Mouse (Mus musculus) kidney, embryonic 15.5 days (tissue): Measurements from ENCODE around the gene Gm15517. TPM values are rescaled to one million over a fixed set of nuclear protein-coding genes. Genes with fewer than 3 reads are reported as not detected.
A peak's percentile ranks its signal among the peaks of the same experiment; 100 is the strongest.
"Not testable (repeated sequence)": the region's sequence is repeated elsewhere in the genome, so short reads cannot be mapped to it uniquely, and the experiment has no call there.

Source experiments
- ATAC-seq: fragments of 200-750 bp; cut with Nextera tagmentation; replicated peaks from 2 replicates; pipeline ENCODE4 v1.8.0; 2017; ENCODE audit warnings: moderate TSS enrichment; ENCODE audit not compliant: low FRiP score
- H3K27ac ChIP-seq: fragments of 300-500 bp; sonication (generic); 2 replicates; pipeline ENCODE4 v1.5.1; 2015; ENCODE audit warnings: mild to moderate bottlenecking, inconsistent platforms
- H3K27me3 ChIP-seq: fragments of 300-500 bp; sonication (generic); 2 replicates; pipeline ENCODE4 v1.6.1; 2015; ENCODE audit warnings: inconsistent platforms
- H3K36me3 ChIP-seq: fragments of 300-500 bp; sonication (generic); 2 replicates; pipeline ENCODE4 v1.6.1; 2015; ENCODE audit warnings: inconsistent platforms
- H3K4me1 ChIP-seq: fragments of 300-500 bp; sonication (generic); 2 replicates; pipeline ENCODE4 v1.6.1; 2015; ENCODE audit warnings: inconsistent platforms
- H3K4me2 ChIP-seq: fragments of 300-500 bp; sonication (generic); 2 replicates; pipeline ENCODE4 v1.6.1; 2015; ENCODE audit warnings: moderate library complexity, mild to moderate bottlenecking, inconsistent platforms
- H3K4me3 ChIP-seq: fragments of 300-500 bp; sonication (generic); replicated peaks from 2 replicates; pipeline ENCODE4 v1.5.1; 2015; ENCODE audit warnings: mild to moderate bottlenecking, inconsistent platforms
- H3K9ac ChIP-seq: fragments of 300-500 bp; sonication (generic); 2 replicates; pipeline ENCODE4 v1.6.1; 2015; ENCODE audit warnings: mild to moderate bottlenecking, inconsistent platforms
- H3K9me3 ChIP-seq: fragments of 300-500 bp; sonication (generic); replicated peaks from 2 replicates; pipeline ENCODE4 v1.6.1; 2016; ENCODE audit warnings: inconsistent platforms
- WGBS: fragments of 180-500 bp; shearing (Covaris S2); methylation state at CpG from one replicate; pipeline ENCODE4 v1.1.7; 2015; ENCODE audit warnings: mixed read lengths; 5-methylcytosine and 5-hydroxymethylcytosine counted together
- polyA plus RNA-seq: library from polyadenylated mRNA; unstranded; fragments of >200 nt; fragmentation: Nextera tagmentation; extraction: Ambion mirVana; gene quantifications from 2 replicates; pipeline ENCODE4 v1.2.1, GENCODE M21; 2015

Gene Gm15517
- polyA plus RNA-seq, 1 experiment from 2014 or later = not detected

DNA sequence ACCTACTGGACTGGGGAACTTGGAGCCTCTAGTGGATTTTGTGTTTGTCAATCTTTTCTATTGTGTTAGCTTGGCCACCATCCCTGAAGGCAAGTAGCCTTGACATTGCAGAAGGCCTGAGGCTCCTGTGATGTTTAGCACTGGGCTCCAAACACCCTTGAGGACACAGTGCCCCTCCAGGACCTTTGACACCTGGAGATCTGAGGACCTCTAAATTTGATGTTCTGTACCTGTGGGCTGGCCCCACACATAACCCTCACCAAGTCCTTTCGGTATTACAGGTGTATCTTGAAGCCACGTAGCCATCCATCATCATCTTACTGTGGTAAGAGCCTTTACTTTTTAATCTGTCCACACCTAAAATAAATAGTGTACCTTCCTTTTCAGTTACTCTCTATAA, 13.3 kb upstream of the Gm15517 start:
- Histone ChIP-seq H3K4me3 (peak overlapping the region; percentile 77), H3K4me1 (peaks cover 40% of the 10 kb centered on the region), H3K27me3 (no peaks in the 10 kb centered on the region), H3K27ac (no peak overlapping the region), H3K36me3 (peaks cover 50% of the 10 kb centered on the region), H3K9ac (peak overlapping the region; percentile 87; the same call in 1 of the 2 replicates), H3K4me2 (peak overlapping the region; percentile 63), H3K9me3 (no peaks in the 10 kb centered on the region)
- 90% methylated on average over 2 of the region's 2 CpGs for WGBS
- ATAC-seq = no peak

DNA sequence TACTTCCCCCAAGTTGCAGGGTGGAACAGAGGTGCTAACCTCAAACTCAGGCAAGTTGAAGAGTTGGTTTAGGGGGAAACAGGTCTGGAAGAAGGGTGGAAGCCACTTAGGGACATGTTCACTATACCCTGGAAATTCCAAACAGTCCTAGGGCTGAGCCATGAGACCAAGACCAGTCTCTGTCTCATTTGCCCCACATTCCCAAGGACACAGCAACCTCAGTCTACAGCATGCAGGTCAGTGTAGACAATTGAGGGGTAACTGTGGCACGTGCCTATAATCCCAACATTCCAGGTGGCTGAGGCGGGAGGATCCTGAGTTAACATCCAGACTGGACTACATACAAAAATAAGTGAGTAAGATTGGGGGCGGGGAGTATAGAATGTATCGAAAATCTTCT, 12.0 kb upstream of the Gm15517 start:
- 98% methylated on average over 4 of the region's 4 CpGs for WGBS
- H3K9ac ChIP-seq = no peak overlapping the region
- H3K4me2 ChIP-seq = no peak overlapping the region
- H3K4me3 ChIP-seq = no peak overlapping the region
- no peak overlapping the region for H3K27ac ChIP-seq
- H3K9me3 ChIP-seq = no peaks in the 10 kb centered on the region
- peaks cover 42% of the 10 kb centered on the region for H3K4me1 ChIP-seq
- no peaks in the 10 kb centered on the region for H3K27me3 ChIP-seq
- ATAC-seq = no peak
- H3K36me3 ChIP-seq = peaks cover 62% of the 10 kb centered on the region

DNA sequence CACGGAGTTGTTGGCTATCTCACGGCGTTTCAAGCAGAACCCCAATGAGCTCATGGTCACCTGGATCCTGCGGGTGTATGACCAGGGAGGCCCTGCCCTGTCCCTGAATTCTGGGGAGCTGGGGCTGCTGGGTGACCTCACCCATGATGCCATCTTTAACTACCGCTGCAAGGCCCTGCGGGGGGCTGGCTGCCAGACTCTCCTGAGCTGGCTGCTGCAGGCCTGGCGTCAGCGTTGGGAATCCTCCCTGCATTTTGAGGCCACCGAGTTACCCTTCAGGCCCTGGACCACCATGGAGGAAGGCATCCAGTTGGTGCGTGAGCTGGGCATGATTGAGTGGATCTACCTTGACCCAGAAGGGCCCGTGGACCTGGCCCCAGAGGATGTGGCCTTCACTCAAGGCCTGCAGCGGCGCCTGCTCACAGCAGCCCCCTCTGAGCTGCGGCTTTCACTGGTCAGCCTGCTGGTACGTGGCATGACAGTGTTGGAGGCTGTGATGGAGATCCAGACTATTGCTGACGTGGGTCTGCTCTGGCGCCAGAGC, 10.4 kb upstream of the Gm15517 start:
- 92% methylated on average over 17 of the region's 17 CpGs for WGBS
- not testable (repeated sequence) for H3K4me3 ChIP-seq, H3K27me3 ChIP-seq, H3K9me3 ChIP-seq, ATAC-seq, H3K4me2 ChIP-seq, H3K27ac ChIP-seq
- H3K9ac ChIP-seq = 0 out of 2 replicates have a peak overlapping the region, but pooled peaks have one; percentile 4
- peaks cover 62% of the 10 kb centered on the region for H3K36me3 ChIP-seq
- H3K4me1 ChIP-seq = peaks cover 36% of the 10 kb centered on the region

DNA sequence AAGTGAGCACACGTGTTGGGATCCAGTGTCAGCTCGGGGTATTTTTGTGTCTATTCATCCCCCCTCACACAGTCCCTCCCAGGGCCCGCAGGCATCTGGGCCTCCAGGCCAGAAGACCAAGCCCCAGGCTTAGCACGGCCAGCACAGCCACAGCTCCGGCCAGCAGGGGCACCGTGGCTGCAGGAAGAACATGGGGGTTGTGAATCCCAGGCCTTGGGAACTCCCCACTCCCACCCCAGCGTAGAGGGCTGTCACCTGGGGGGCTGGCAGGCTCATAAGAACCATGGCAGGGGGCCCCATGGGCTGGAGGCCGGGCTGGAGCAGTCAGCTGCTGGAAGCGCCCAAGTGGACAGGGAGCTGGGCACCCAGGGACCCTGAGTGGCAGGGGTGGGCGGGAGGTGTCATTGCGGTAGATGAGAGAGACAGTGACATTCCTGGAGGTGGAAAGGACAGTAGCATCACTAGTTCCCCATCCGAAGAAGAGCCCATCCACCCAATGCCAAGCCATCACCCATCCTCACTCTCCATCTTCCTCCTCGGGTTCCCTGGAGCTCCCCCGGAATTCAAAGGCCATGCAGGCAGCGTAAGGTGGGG, 8.1 kb upstream of the Gm15517 start:
- H3K27me3 ChIP-seq = no peaks in the 10 kb centered on the region
- no peak overlapping the region for H3K4me2 ChIP-seq
- peaks cover 58% of the 10 kb centered on the region for H3K36me3 ChIP-seq
- no peak overlapping the region for H3K4me3 ChIP-seq
- H3K9me3 ChIP-seq = no peaks in the 10 kb centered on the region
- H3K4me1 ChIP-seq = peaks cover 29% of the 10 kb centered on the region
- WGBS = 74% methylated on average over 15 of the region's 15 CpGs
- H3K27ac ChIP-seq = no peak overlapping the region
- ATAC-seq = no peak
- H3K9ac ChIP-seq = no peak overlapping the region

DNA sequence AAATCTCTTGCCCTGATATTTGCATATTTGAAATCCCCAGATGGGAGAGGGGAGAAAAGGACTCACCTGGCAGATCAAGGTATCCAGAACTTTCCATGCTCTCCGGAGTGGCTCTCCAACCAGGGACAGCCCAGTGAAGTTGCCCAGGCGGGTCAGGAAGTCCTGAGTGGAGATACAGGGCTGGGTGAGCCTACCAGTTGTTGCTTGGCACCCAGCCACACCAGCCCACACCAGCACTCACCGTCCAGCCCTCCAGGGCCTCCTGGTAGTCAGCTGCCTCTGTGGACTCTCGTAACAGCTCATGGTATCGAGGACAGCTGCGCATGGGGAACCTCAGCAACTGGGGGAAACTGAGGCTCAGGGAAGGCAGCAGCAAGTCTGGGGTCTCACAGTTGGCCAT, 6.3 kb upstream of the Gm15517 start:
- peaks cover 40% of the 10 kb centered on the region for H3K36me3 ChIP-seq
- no peak overlapping the region for H3K4me3 ChIP-seq
- 83% methylated on average over 6 of the region's 6 CpGs for WGBS
- no peaks in the 10 kb centered on the region for H3K27me3 ChIP-seq
- H3K4me1 ChIP-seq = 0 out of 2 replicates have a peak, but pooled peaks cover 13% of the 10 kb centered on the region
- no peak overlapping the region for H3K9ac ChIP-seq
- ATAC-seq = no peak
- H3K4me2 ChIP-seq = no peak overlapping the region
- H3K9me3 ChIP-seq = no peaks in the 10 kb centered on the region
- 0 out of 2 replicates have a peak overlapping the region, but pooled peaks have one; percentile 4 for H3K27ac ChIP-seq

DNA sequence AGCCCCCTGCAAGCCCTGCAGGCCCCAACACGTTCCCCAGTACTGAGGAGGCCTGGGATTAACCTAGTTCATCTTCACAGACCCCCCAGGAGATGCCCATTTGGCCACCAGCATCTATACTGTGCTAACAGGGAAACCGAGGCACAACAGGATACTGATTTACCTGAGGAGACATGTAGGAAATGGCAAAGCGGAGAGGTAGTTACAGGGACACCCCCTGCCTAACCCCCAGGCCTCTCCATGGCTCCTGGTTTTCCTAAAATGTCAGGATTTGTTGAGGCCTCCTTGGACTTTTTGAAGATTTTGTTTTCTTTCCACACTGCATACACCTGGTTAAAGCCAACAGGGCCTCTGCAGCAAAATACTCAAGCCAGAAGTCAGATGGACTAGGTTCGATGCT, 4.0 kb upstream of the Gm15517 start, which contains the start of gene Acp4:
Acp4 (minus strand) TSS at position 101 of the 400 bp plus-strand sequence.
- no peak for ATAC-seq
- Histone ChIP-seq H3K9me3 (no peaks in the 10 kb centered on the region), H3K27ac (no peak within 1 kb of the TSS), H3K9ac (no peak within 1 kb of the TSS), H3K27me3 (no peaks in the 10 kb centered on the region), H3K4me1 (0 out of 2 replicates have a peak, but pooled peaks cover 4% of the 10 kb centered on the region), H3K4me2 (no peak within 1 kb of the TSS), H3K4me3 (no peak within 1 kb of the TSS), H3K36me3 (peaks cover 19% of the 10 kb centered on the region)
- WGBS = 79% methylated on average over 4 of the region's 4 CpGs

DNA sequence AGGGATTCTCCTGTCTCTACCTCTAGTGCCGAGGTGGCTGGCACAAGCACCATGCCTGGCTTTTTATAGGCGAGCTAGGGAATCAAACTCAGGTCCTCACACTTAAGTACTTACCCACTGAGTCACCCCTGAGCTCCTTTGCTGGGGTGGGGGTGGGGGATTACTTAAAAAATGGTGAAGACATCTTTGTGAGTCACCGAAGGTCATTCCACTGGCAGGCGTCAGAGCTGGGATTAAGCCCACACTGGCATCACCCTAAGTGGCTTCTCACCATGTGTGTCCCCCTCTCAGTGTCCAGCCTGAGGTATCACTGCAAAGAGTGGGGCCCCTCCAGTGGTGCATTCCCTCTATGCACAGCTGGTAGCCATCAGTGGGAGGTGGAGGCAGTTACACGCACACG, 837 bp upstream of the Gm15517 start:
- Histone ChIP-seq H3K36me3 (no peaks in the 10 kb centered on the region), H3K9ac (no peak overlapping the region), H3K4me1 (peaks cover 6% of the 10 kb centered on the region), H3K27ac (no peak overlapping the region), H3K9me3 (no peaks in the 10 kb centered on the region), H3K27me3 (peaks cover 21% of the 10 kb centered on the region), H3K4me2 (no peak overlapping the region), H3K4me3 (no peak overlapping the region)
- 75% methylated on average over 6 of the region's 6 CpGs for WGBS
- ATAC-seq = no peak

DNA sequence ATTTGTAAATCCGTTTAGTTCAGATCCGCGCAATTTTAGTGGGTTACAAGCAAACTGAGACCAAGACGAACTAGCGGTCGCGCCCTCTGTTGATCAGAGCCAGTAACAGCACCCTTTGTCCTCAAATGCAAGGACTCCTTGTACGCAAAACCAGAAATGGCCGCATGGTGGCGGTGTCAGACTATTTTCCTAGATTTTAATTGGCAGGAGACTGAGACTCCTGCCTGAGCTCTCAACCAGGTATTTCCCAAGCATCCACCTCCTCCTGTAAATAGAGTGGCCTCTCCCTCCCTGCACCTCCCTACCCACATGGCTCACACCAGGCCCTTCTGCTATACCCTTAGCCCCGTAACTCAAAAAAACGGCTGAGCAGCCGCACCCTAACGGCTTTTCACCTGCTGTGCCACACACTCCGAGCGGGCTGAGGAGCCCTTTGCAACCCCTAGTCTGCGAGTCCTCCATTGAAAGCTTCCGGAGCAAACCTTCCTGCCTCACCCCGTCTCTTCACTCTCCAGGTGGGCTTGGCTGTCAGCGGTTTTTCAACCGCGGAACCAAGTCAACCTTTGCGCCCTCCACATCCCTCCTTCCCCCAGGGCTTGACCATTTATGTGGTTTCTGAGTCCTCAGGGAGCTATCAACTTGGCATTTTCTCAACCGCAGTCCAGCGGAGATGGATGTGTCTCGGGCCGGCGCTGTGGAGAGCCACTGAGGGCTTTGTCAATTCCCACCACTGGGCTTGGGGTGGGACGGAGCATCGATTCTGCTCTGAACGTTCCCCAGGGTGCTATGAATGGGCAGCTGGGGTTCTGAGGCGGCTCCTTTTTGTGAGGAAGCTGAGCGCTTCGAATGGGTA, 1.8 kb downstream of the Gm15517 start:
- Histone ChIP-seq H3K9me3 (no peaks in the 10 kb centered on the region), H3K27me3 (peaks cover 32% of the 10 kb centered on the region), H3K36me3 (no peaks in the 10 kb centered on the region), H3K9ac (0 out of 2 replicates have a peak overlapping the region, but pooled peaks have one; percentile 5), H3K4me3 (peak overlapping the region; percentile 28), H3K27ac (no peak overlapping the region), H3K4me2 (peak overlapping the region; percentile 59), H3K4me1 (peaks cover 6% of the 10 kb centered on the region)
- peak; percentile 63 for ATAC-seq
- 3% methylated on average over 34 of the region's 34 CpGs for WGBS

DNA sequence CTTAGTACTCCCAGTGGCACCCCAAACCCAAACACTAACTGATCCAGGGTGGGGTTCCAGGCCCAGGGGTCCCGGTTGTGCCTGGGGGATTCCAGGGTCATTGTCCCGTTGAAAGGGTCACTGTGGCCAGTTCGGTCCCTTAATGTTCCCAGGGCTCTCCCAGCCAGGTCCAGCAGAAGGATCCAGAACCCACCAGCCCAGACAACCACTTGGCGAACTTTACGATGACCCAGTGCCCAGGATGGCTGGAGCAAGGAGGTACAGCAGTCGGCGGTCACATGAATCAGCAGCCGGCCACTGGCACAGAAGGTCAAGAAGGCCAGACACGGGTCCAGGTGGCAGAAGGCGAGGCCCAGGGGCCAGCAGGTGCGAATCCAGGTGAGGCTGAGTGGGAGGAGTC, 6.9 kb downstream of the Gm15517 start:
- no peak for ATAC-seq

DNA sequence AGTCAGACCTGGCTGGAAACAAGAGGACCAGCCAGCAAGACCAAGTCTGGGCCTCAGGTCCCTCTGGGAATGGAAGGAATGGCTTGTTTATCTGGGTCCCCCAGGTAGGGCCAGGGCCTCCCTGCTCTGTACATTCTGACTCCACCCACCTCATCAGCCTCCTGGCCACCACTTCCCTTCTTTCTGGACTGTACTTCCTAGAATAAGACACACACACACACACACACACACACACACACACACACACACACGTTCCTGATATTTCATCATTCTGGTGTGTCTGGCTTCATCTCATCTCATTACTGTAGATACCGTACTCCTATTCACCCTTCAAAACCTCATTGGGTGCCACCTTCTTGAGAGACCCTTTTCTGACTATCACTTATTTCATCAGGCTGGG, 8.2 kb downstream of the Gm15517 start:
- 96% methylated on average over 2 of the region's 2 CpGs for WGBS

More for the DNA sequence above, 6.9 kb downstream of the Gm15517 start:
- H3K4me3 ChIP-seq = no peak overlapping the region
- no peaks in the 10 kb centered on the region for H3K9me3 ChIP-seq
- no peak overlapping the region for H3K27ac ChIP-seq
- no peak overlapping the region for H3K4me2 ChIP-seq
- H3K36me3 ChIP-seq = no peaks in the 10 kb centered on the region
- WGBS = 75% methylated on average over 11 of the region's 11 CpGs
- peaks cover 3% of the 10 kb centered on the region for H3K4me1 ChIP-seq
- no peak overlapping the region for H3K9ac ChIP-seq
- peaks cover 30% of the 10 kb centered on the region for H3K27me3 ChIP-seq

DNA sequence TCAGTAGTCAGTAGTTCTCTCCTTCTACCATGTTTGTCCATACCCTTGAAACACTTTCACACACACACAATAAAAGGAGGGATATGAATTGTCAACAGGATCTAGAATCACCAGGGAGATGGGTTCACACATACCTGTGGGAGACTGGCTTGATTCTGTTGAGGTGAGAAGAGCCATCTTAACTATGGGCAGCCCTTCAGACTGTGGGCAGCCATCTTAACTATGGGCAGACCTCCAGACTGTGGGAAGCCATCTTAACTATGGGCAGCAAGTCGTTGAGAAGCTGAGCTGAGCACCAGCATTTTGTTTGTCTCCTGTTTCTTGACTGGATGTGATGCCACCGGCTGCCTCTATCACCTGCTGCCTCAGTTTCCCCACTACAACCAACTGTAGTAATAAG, 10.1 kb downstream of the Gm15517 start:
- Histone ChIP-seq H3K36me3 (no peaks in the 10 kb centered on the region), H3K4me1 (no peaks in the 10 kb centered on the region), H3K27me3 (peaks cover 32% of the 10 kb centered on the region), H3K9me3 (no peaks in the 10 kb centered on the region), H3K9ac (no peak overlapping the region), H3K4me2 (no peak overlapping the region), H3K4me3 (no peak overlapping the region), H3K27ac (no peak overlapping the region)
- WGBS = 77% methylated on average over 2 of the region's 2 CpGs
- ATAC-seq = no peak

More for the DNA sequence above, 8.2 kb downstream of the Gm15517 start:
- Histone ChIP-seq H3K4me3 (no peak overlapping the region), H3K9ac (no peak overlapping the region), H3K9me3 (no peaks in the 10 kb centered on the region), H3K27me3 (peaks cover 29% of the 10 kb centered on the region), H3K36me3 (no peaks in the 10 kb centered on the region), H3K4me1 (no peaks in the 10 kb centered on the region), H3K4me2 (no peak overlapping the region), H3K27ac (no peak overlapping the region)
- no peak for ATAC-seq

DNA sequence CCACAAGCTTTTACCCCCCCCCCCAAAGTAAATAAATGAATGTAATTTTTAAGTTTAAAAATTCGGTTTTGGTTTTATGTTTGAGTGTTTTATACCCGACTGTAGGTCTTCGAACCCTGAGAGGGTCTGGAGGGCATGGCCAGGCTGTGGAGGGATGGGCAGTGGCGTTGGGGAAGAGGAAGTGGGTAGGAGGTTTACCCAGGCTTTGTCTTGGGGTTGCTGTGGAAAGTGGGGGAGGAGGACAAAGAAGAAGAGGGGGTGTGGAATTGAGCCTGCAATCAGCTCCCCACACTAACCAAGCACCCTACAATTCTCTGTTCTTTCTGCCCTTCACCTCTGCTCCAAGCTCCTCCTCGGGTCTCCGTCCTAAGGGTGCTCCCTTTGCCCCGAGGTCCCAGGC, 11.3 kb downstream of the Gm15517 start:
- H3K9ac ChIP-seq = no peak overlapping the region
- no peaks in the 10 kb centered on the region for H3K4me1 ChIP-seq
- peaks cover 24% of the 10 kb centered on the region for H3K27me3 ChIP-seq
- no peak overlapping the region for H3K4me3 ChIP-seq
- H3K27ac ChIP-seq = no peak overlapping the region
- ATAC-seq = no peak
- 89% methylated on average over 7 of the region's 7 CpGs for WGBS
- no peaks in the 10 kb centered on the region for H3K36me3 ChIP-seq
- H3K9me3 ChIP-seq = no peaks in the 10 kb centered on the region
- H3K4me2 ChIP-seq = no peak overlapping the region
